Mouse (Mus musculus) liver, adult (tissue): ENCODE data around the gene Ube2r2.

Experiments used
- GATA4 ChIP-seq: IDR thresholded peaks from 2 replicates; pipeline ENCODE4 v1.6.1; 2014; ENCODE audit warnings: mild to moderate bottlenecking, low read length; ENCODE audit not compliant: insufficient replicate concordance

The Ube2r2 gene

GRCm38 (mm10) chr4:41135711-41136453 is at the start of gene Ube2r2:
Gene Ube2r2, plus strand, starts transcription at chr4:41135743.
- no peak for TF ChIP-seq GATA4

- no peak for TF ChIP-seq GATA4
Measured at GRCm38 (mm10) chr4:41086947-41087346, 48.6 kb upstream of the Ube2r2 start.

- TF ChIP-seq GATA4: no peak
Measured at GRCm38 (mm10) chr4:41087459-41088298, 47.9 kb upstream of the Ube2r2 start.

- TF ChIP-seq GATA4: no peak
Measured at GRCm38 (mm10) chr4:41089189-41089588, 46.4 kb upstream of the Ube2r2 start.

- no peak for TF ChIP-seq GATA4
Measured at GRCm38 (mm10) chr4:41089705-41090104, 45.8 kb upstream of the Ube2r2 start.

- no peak for TF ChIP-seq GATA4
Measured at GRCm38 (mm10) chr4:41091391-41091790, 44.2 kb upstream of the Ube2r2 start.

- no peak for TF ChIP-seq GATA4
Measured at GRCm38 (mm10) chr4:41092958-41093357, 42.6 kb upstream of the Ube2r2 start.

GRCm38 (mm10) chr4:41094361-41094760 is 41.2 kb upstream of the Ube2r2 start:
- no peak for TF ChIP-seq GATA4

GRCm38 (mm10) chr4:41096169-41096568 is 39.4 kb upstream of the Ube2r2 start:
- no peak for TF ChIP-seq GATA4

GRCm38 (mm10) chr4:41096794-41097193 is 38.7 kb upstream of the Ube2r2 start:
- TF ChIP-seq GATA4: no peak

- no peak for TF ChIP-seq GATA4
Measured at GRCm38 (mm10) chr4:41097381-41097780, 38.2 kb upstream of the Ube2r2 start.

- TF ChIP-seq GATA4: no peak
Measured at GRCm38 (mm10) chr4:41097871-41098576, 37.5 kb upstream of the Ube2r2 start, which contains the start of gene Aqp3. Gene Aqp3, minus strand, starts transcription at chr4:41098183.

GRCm38 (mm10) chr4:41098577-41098951 is 37.0 kb upstream of the Ube2r2 start:
- no peak for TF ChIP-seq GATA4

GRCm38 (mm10) chr4:41100986-41101385 is 34.6 kb upstream of the Ube2r2 start:
- no peak for TF ChIP-seq GATA4

- no peak for TF ChIP-seq GATA4
Measured at GRCm38 (mm10) chr4:41102901-41103300, 32.6 kb upstream of the Ube2r2 start.
